Mouse (Mus musculus) hindbrain, embryonic 12.5 days (tissue): ENCODE results near the gene Shisal1. TPM values are rescaled to one million over a fixed set of nuclear protein-coding genes. Genes with fewer than 3 reads are reported as not detected.

ENCODE experiments used
- ATAC-seq: fragments of 200-750 bp; cut with Nextera tagmentation; 2 replicates; pipeline ENCODE4 v1.8.0; 2017; ENCODE audit warnings: moderate TSS enrichment; ENCODE audit not compliant: low FRiP score
- H3K27ac ChIP-seq: fragments of 300-500 bp; sonication (generic); 2 replicates; pipeline ENCODE4 v1.5.1; 2016; ENCODE audit warnings: mild to moderate bottlenecking
- H3K27me3 ChIP-seq: fragments of 300-500 bp; sonication (generic); 2 replicates; pipeline ENCODE4 v1.6.1; 2016; ENCODE audit warnings: mild to moderate bottlenecking
- H3K36me3 ChIP-seq: fragments of 300-500 bp; sonication (generic); 2 replicates; pipeline ENCODE4 v1.6.1; 2016; ENCODE audit warnings: mild to moderate bottlenecking
- H3K4me1 ChIP-seq: fragments of 300-500 bp; sonication (generic); 2 replicates; pipeline ENCODE4 v1.6.1; 2016
- H3K4me2 ChIP-seq: fragments of 300-500 bp; sonication (generic); replicated peaks from 2 replicates; pipeline ENCODE4 v1.6.1; 2016; ENCODE audit warnings: mild to moderate bottlenecking
- H3K4me3 ChIP-seq: fragments of 300-500 bp; sonication (generic); 2 replicates; pipeline ENCODE4 v1.5.1; 2016; ENCODE audit warnings: mild to moderate bottlenecking
- H3K9ac ChIP-seq: fragments of 300-500 bp; sonication (generic); 2 replicates; pipeline ENCODE4 v1.6.1; 2016; ENCODE audit warnings: mild to moderate bottlenecking, moderate library complexity
- H3K9me3 ChIP-seq: fragments of 300-500 bp; sonication (generic); replicated peaks from 2 replicates; pipeline ENCODE4 v1.6.1; 2016; ENCODE audit warnings: mild to moderate bottlenecking
- WGBS: fragments of 180-500 bp; shearing (Covaris S2); methylation state at CpG from one replicate; pipeline ENCODE4 v1.1.7; 2016; 5-methylcytosine and 5-hydroxymethylcytosine counted together
- polyA plus RNA-seq: library from polyadenylated mRNA; unstranded; fragments of >200 nt; fragmentation: Nextera tagmentation; extraction: Ambion mirVana; gene quantifications from 2 replicates; pipeline ENCODE4 v1.2.1, GENCODE M21; 2016

Shisal1 gene
- polyA plus RNA-seq, 1 experiment from 2014 or later: 9.4 TPM

DNA sequence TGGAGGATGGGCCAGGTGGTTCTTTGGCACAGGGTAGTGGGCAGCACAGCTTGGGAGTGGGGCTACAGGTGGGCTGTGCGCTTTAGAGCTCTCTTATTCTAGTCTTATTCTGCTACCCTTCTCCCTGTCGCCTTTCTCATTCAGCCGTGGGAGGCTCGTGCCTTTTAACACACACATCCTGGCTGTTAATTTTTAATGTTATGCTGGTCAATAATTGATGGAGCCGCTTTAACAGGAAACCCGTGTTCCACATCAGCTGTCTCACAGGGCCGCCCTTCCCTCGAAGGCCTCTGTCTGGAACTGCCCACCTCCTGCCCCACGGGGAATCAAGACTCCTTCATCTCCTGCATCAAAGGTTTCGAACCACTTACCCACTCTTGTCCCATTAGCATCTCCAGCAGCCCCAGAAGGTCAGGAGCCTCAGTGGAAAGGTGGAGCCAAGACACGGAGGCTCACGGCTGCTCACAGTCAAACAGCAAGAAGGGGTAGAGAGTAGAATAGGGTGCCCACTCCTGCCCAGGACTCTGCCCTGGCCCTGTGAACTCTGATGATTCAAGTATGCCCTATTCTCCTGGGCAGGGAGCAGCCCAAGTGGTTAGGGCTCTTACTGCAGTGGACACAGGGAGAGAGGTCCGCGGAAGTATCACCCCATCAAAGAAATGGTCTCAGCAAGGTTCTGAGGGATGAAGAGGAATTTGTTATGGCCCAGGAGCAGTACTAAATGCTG lies 51.4 kb downstream of the Shisal1 start:
- H3K9me3 ChIP-seq: 0 out of 2 replicates have a peak, but pooled peaks cover 3% of the 10 kb centered on the region
- H3K4me1 ChIP-seq: peaks cover 31% of the 10 kb centered on the region
- ATAC-seq: no peak
- 0 out of 2 replicates have a peak overlapping the region, but pooled peaks have one; percentile 12 for H3K27ac ChIP-seq
- no peaks in the 10 kb centered on the region for H3K36me3 ChIP-seq
- peaks cover 4% of the 10 kb centered on the region; the same call in 1 of the 2 replicates for H3K27me3 ChIP-seq
- no peak overlapping the region for H3K4me3 ChIP-seq
- WGBS: 64% methylated on average over 14 of the region's 14 CpGs
- H3K9ac ChIP-seq: no peak overlapping the region
- no peak overlapping the region for H3K4me2 ChIP-seq

DNA sequence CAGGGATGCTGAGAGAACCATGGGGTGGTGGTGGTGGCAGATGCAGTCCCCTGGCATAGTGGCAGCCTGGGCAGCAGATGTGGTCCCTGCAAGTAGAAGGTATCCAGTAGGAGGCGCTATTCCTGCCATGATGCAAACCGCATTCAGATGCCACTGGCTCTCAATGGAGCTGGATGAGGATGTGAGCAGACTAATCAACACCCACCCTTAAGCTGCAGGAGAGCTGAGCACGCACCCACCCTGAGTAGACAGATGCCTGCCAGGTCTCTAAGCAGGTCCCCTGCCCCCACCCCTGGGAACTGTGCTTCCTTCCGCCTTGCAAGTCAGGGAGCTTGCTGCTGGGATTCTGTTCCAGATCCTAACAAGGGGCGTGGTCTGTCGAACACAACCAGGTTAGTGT lies 53.6 kb downstream of the Shisal1 start:
- peak overlapping the region; percentile 9; the same call in 1 of the 2 replicates for H3K27ac ChIP-seq
- ATAC-seq: no peak

DNA sequence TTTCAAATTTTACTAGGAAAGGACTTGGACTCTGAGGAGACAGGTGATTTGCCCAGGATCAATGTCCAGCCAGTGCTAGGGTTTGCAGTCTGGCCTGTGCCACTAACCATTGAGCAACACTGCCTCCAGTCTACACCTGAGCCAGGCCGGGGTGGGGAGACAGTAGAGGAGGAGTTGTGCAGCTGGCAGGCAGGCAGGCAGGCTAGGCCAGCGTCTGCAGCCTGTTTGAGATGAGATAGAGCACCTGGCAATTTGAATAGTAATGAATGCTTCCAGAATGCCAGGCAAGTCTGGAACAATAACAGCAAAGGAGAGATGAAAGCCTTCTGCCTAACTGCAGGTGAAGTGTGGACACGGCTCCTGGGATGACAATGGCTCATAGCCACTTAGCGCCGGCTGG lies 54.1 kb downstream of the Shisal1 start:
- Histone ChIP-seq H3K27me3 (no peaks in the 10 kb centered on the region), H3K9me3 (peaks cover 12% of the 10 kb centered on the region), H3K4me1 (peaks cover 22% of the 10 kb centered on the region), H3K4me2 (no peak overlapping the region), H3K36me3 (no peaks in the 10 kb centered on the region), H3K4me3 (no peak overlapping the region), H3K27ac (no peak overlapping the region; the same call in 1 of the 2 replicates), H3K9ac (no peak overlapping the region)
- WGBS: 67% methylated on average over 5 of the region's 5 CpGs
- no peak for ATAC-seq

More for the DNA sequence above, 53.6 kb downstream of the Shisal1 start:
- Histone ChIP-seq H3K4me1 (peaks cover 27% of the 10 kb centered on the region), H3K36me3 (no peaks in the 10 kb centered on the region), H3K9ac (no peak overlapping the region), H3K4me3 (no peak overlapping the region), H3K4me2 (no peak overlapping the region), H3K9me3 (peaks cover 7% of the 10 kb centered on the region; the same call in 1 of the 2 replicates), H3K27me3 (no peaks in the 10 kb centered on the region; the same call in 1 of the 2 replicates)
- 57% methylated on average over 6 of the region's 6 CpGs for WGBS

DNA sequence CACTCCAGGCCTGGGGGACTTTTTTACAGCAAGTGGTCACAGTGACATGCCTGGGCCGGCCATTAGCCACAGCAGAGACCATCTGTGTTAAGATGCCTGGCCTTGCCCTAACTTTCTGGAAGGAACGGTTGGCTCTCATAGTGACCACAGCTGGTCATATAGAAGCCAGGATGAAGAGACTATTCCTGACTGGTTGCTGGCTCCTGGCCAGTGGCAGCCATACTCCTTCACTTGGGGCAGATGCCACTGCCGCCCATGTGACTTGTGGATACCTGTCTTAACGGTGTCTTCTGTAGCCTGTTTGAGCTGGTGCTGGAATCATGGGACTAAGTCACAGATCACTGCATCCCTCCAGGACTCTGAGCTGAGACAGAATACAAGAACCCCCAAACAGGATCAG lies 54.8 kb downstream of the Shisal1 start:
- Histone ChIP-seq H3K36me3 (no peaks in the 10 kb centered on the region), H3K9me3 (peaks cover 19% of the 10 kb centered on the region), H3K27me3 (no peaks in the 10 kb centered on the region), H3K27ac (no peak overlapping the region), H3K9ac (no peak overlapping the region), H3K4me3 (no peak overlapping the region), H3K4me1 (peaks cover 16% of the 10 kb centered on the region), H3K4me2 (no peak overlapping the region)
- no peak for ATAC-seq
- 92% methylated on average over 4 of the region's 4 CpGs for WGBS

DNA sequence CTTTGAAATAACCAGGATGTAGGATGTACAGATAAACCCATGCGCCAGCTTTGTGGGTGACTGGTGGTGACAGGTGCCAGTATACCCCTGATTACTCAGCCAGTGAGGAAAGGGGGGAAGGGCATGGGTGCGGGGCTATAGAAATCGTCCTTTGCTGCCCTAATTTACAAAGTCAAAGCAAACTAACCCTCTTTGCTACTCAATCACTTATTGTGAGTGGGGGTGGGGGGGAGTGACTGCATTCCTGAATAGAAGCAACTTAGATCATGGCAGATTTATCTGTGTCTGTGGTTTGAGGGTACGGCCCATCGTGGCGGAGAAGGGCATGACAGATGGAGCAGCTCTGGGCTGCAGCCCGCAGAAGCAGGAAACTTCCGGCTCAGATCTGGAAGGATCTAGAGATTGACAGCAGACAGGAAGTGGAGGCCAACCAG lies 58.2 kb downstream of the Shisal1 start:
- no peak overlapping the region for H3K9ac ChIP-seq
- H3K9me3 ChIP-seq: peaks cover 24% of the 10 kb centered on the region
- peaks cover 6% of the 10 kb centered on the region; the same call in 1 of the 2 replicates for H3K4me1 ChIP-seq
- no peak overlapping the region for H3K4me3 ChIP-seq
- H3K4me2 ChIP-seq: no peak overlapping the region
- ATAC-seq: no peak
- H3K27ac ChIP-seq: no peak overlapping the region
- 0 out of 2 replicates have a peak, but pooled peaks cover 3% of the 10 kb centered on the region for H3K36me3 ChIP-seq
- 91% methylated on average over 8 of the region's 8 CpGs for WGBS
- H3K27me3 ChIP-seq: no peaks in the 10 kb centered on the region

DNA sequence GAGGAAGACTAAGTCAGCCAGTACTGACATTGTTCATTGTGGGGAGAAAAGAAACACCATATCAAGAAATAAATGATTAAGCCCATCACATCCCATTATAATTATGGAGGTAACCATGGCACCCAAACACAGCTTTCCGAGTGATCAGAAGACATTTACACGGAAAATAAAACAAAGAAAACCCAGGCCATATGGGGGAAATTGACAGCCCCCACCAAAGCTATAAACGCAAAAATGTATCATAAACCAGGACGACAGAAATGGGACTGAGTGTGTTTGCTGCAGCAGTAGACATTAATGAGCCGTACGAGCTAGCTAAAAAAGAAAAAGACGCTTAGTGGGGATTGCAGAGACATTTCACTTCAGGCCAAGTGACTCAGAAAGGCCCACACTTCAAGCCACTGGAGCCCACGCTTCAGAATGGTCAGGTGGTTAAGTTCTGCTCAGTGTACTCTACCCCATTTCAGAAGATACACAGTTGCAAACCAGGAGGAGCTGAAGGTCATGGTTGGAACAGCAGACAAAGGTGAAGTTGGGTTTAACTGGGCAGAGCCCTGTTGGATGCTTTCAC lies 60.8 kb downstream of the Shisal1 start:
- Histone ChIP-seq H3K9ac (no peak overlapping the region), H3K27ac (no peak overlapping the region), H3K4me3 (no peak overlapping the region), H3K4me2 (no peak overlapping the region), H3K4me1 (no peaks in the 10 kb centered on the region), H3K9me3 (peaks cover 23% of the 10 kb centered on the region), H3K36me3 (0 out of 2 replicates have a peak, but pooled peaks cover 3% of the 10 kb centered on the region), H3K27me3 (no peaks in the 10 kb centered on the region)
- WGBS: 91% methylated on average over 8 of the region's 8 CpGs
- ATAC-seq: no peak

DNA sequence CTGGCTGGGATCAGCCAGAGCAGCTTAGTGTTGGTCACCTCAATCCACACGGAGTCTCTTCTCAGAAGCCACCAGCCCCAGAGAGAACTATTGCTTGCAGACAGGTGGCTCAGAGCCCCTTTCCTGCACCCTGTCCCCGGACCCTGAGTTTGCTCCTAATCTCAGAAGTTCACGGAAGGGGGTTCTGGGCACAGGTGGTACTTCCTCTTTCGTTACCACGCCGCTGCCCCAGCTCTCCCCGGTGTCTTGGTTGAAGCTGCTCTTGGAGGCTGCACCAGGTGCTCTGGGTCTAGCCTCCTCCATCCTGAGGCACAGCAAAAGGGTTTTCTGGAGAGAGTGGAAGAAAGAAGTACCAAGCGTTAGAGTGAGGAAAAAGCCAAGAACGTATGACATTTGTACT lies 62.8 kb downstream of the Shisal1 start:
- WGBS: 90% methylated on average over 9 of the region's 9 CpGs
- Histone ChIP-seq H3K4me2 (no peak overlapping the region), H3K27me3 (no peaks in the 10 kb centered on the region)

DNA sequence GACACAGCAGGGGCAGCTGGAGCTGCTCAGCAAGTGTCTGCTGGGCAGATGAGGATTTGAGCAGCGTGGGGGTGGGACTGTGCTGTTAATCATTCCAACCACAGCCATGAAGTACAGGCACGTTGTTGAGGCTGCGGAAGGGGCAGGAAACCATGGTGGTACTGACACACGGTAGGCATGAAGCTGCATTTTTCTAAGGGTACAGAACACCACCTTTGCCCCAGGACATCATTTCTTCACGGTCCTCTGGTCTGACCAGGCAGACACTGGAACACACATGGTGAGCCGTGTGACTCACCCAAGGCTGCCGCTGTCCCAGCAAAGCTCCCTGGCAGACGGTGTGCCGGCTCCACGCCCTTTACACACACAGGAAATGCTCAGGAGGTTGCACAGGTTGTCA lies 66.7 kb downstream of the Shisal1 start:
- WGBS: 76% methylated on average over 10 of the region's 10 CpGs
- no peak for ATAC-seq
- Histone ChIP-seq H3K4me2 (no peak overlapping the region), H3K27me3 (no peaks in the 10 kb centered on the region), H3K4me1 (no peaks in the 10 kb centered on the region; the same call in 1 of the 2 replicates), H3K9ac (no peak overlapping the region), H3K9me3 (peaks cover 5% of the 10 kb centered on the region), H3K27ac (no peak overlapping the region), H3K36me3 (no peaks in the 10 kb centered on the region), H3K4me3 (no peak overlapping the region)

More for the DNA sequence above, 62.8 kb downstream of the Shisal1 start:
- Histone ChIP-seq H3K27ac (no peak overlapping the region), H3K4me3 (no peak overlapping the region), H3K9ac (no peak overlapping the region), H3K36me3 (0 out of 2 replicates have a peak, but pooled peaks cover 3% of the 10 kb centered on the region), H3K4me1 (no peaks in the 10 kb centered on the region; the same call in 1 of the 2 replicates), H3K9me3 (peaks cover 21% of the 10 kb centered on the region)
- ATAC-seq: no peak

DNA sequence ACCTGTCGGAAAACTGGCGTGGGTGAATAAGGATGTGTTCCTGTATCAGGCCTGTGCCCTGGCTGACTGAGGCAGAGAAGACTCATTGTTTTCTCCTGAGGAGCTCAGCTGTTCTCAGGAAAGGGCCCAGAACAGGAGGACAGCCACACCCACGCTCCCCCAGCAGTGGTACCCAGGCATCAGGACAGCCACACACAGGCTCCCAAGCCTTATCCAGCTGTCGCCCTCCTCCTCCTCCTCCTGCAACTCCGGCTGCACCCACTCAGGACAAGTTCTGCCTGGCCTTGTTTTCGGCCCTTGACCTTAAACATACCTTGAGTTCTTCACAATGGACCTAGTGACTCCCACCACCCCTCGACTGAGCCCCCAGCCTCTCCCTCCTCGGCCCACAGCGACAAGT lies 68.2 kb downstream of the Shisal1 start:
- no peak for ATAC-seq
- Histone ChIP-seq H3K36me3 (no peaks in the 10 kb centered on the region), H3K9me3 (peaks cover 14% of the 10 kb centered on the region), H3K4me2 (no peak overlapping the region), H3K4me1 (no peaks in the 10 kb centered on the region; the same call in 1 of the 2 replicates), H3K27ac (no peak overlapping the region), H3K9ac (no peak overlapping the region), H3K27me3 (no peaks in the 10 kb centered on the region), H3K4me3 (no peak overlapping the region)
- WGBS: 85% methylated on average over 9 of the region's 9 CpGs

DNA sequence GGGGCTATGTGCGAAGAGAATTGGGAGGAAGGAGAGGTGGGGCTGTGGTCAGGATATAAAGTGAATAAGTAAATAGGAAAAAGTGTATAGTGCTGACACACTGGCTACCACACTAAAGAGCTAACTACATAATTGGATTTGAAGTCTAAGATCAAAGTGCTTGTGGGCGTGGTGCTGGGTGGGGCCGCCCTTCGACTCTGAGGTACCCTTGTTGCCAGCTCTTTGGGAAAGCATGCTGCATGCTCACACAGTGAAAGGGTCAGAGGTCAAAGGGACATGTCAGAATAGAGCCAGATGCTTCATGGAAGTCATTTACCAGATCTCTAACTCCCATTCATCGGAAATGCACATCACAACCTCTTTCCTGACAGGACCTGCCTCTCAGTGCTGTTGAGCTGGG lies 74.1 kb downstream of the Shisal1 start:
- H3K9me3 ChIP-seq: peaks cover 14% of the 10 kb centered on the region
- H3K9ac ChIP-seq: no peak overlapping the region
- no peaks in the 10 kb centered on the region for H3K4me1 ChIP-seq
- H3K4me2 ChIP-seq: no peak overlapping the region
- H3K27me3 ChIP-seq: no peaks in the 10 kb centered on the region
- 59% methylated on average over 5 of the region's 5 CpGs for WGBS
- H3K4me3 ChIP-seq: no peak overlapping the region
- no peaks in the 10 kb centered on the region for H3K36me3 ChIP-seq
- no peak overlapping the region for H3K27ac ChIP-seq
- no peak for ATAC-seq

DNA sequence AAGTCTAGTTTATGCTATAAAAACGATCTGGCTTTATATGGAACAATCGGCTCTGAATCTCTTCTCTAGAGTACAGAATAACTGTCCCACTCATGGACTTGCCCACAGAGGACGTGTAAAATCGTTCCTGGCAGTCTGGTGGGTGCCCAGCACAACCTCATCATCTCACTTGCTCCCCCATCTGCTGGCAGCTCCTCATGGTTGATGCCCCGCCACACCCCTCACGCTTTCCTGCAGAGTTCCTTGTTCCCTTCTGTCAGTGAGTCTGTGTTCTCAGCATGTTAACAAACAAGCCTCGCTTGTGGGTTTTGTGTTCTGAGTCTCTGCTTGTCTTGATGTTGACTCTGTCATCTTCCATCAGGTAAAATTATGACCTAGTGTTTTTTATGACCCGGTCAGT lies 79.5 kb downstream of the Shisal1 start:
- H3K4me1 ChIP-seq: peaks cover 4% of the 10 kb centered on the region; the same call in 1 of the 2 replicates
- no peaks in the 10 kb centered on the region for H3K9me3 ChIP-seq
- H3K27ac ChIP-seq: no peak overlapping the region
- no peaks in the 10 kb centered on the region for H3K36me3 ChIP-seq
- no peak overlapping the region for H3K9ac ChIP-seq
- no peak for ATAC-seq
- H3K27me3 ChIP-seq: no peaks in the 10 kb centered on the region
- no peak overlapping the region for H3K4me3 ChIP-seq
- WGBS: 82% methylated on average over 8 of the region's 8 CpGs
- no peak overlapping the region for H3K4me2 ChIP-seq

DNA sequence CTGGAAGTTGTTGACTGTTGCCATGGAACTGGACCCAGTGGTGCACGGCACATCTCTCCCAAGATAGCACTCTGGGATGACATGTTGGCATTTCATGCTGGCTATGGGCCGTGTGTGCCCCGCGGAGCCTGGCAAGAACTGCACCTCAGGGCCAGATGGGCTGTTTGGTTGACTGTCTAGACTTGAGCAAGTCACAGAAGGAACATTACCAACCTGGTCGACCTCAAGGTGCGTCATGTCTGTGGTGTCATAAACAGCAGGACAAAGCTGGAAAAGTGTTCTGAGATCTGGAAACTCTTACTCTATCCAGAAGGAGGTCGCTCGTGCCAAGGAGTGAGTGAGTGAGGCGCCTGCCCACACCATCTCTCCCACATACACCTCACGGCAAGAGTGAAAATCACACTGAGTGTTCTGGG lies 80.3 kb downstream of the Shisal1 start:
- WGBS: 88% methylated on average over 10 of the region's 10 CpGs
- Histone ChIP-seq H3K9me3 (no peaks in the 10 kb centered on the region; the same call in 1 of the 2 replicates), H3K27ac (no peak overlapping the region), H3K27me3 (no peaks in the 10 kb centered on the region), H3K4me3 (no peak overlapping the region), H3K36me3 (no peaks in the 10 kb centered on the region), H3K9ac (no peak overlapping the region), H3K4me2 (no peak overlapping the region), H3K4me1 (peaks cover 4% of the 10 kb centered on the region; the same call in 1 of the 2 replicates)
- ATAC-seq: no peak
